Mouse (Mus musculus): ENCODE results near the gene Lsm8.

GRCm38 (mm10) chr6:18820246-18820645 is 28.1 kb upstream of the Lsm8 start:
- TF ChIP-seq TAL1 (IDR thresholded peaks at IDR 0.05; ENCODE audit: low read length) (no peak), GATA1 (IDR thresholded peaks at IDR 0.05; ENCODE audit: low read length) (no peak)

Data from erythroblast, embryonic 14.5 days (primary cell).